Mouse (Mus musculus) cerebellum, postnatal 25 days (tissue): ENCODE results near the gene Kcnk6.

Experiments
- DNase-seq, 2 experiments: peaks; one replicate each; pipeline ENCODE4 v3.0.0; 2021; ENCODE audit warnings: mixed read lengths in 2 of 2

Kcnk6 gene

DNA sequence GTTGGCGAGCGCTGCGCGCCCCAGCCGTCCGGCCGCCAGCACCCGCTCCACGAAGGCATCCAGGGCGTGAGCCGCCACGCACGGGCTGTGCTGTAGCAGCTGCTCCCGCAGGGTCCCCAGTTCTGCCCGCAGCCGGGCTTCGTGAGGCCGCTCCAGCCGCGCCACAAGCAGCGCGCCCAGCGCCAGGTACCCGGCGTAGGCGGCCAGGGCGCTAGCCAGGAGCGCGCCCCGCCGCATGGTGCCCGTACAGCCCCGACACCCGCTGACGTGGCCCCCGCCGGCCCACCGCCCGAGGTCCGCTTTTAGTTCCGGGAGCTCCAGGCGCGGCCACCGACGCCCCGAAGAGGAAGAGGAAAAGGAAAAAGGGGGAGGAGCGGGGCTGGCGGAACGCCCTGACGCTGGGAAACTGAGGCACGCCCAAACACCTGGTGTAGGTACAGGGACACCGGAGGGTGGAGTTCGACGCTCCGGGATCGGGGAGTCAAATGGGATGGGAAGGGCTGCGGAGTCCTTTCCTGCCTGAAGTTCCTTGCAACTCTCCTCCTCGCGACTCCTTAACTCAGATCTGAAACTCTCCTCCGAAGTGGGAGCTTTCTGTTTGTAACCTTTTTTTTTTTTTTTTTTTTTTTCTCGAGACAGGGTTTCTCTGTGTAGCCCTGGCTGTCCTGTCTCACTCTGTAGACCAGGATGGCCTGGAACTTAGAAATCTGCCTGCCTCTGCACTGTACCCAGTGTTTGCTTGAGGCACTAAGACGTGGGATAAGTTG is at the start of gene Kcnk6:
Gene Kcnk6, minus strand, starts transcription at position 269 of the 767 bp plus-strand sequence.
- DNase-seq, result peak in 1 of 2 experiments; percentile 39

- DNase-seq, result peak; percentile 84 to 91
These were observed 49.1 kb upstream of the Kcnk6 start, which contains the start of gene Spint2 for GRCm38 (mm10) chr7:29281201-29282073. Spint2 (minus strand) TSS chr7:29281912.

DNA sequence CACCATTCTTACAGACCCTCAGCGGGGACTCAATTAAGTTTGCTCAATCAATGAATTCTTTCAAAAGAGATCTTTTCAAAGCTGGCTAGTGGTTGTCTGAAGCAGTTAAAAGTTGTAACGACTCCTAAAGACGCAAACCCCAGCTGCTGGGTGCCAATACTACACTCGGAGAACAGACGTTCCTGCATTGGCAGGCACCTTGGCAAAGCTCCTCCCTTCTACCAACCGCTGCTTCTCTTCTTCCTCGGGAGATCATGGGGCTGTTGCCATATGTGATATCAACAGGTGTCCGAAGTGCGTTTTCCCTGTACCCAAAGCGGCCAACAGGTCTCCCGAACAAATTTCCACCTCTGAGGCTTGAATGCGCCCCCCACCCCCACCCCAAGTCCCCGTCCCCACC is 48.5 kb upstream of the Kcnk6 start:
- DNase-seq, result peak in 1 of 2 experiments; percentile 27

GRCm38 (mm10) chr7:29279924-29280323 is 47.6 kb upstream of the Kcnk6 start:
- DNase-seq, result no peak

GRCm38 (mm10) chr7:29279261-29279660 is 46.9 kb upstream of the Kcnk6 start:
- DNase-seq, result no peak

DNA sequence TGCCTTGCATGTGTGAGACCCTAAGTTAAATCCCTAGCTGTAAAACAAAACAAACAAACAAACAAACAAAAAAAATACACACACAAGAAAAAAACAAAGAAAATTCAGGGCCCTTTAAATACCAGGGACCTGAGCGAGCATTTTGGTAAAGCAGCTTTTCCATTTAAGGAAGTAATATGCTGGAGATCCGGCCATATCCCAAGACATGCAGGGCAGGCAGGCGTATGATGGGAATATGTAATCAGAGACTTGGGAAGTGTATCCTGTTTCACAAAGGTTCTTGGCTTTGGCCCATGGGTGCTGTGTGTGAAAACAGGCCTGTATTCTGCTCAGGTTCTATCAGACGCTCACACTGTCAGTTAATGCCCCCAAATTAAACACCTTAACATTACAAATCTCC is 45.2 kb upstream of the Kcnk6 start:
- no peak for DNase-seq

GRCm38 (mm10) chr7:29276715-29277114 is 44.4 kb upstream of the Kcnk6 start:
- DNase-seq, result no peak

GRCm38 (mm10) chr7:29271687-29272465 is 39.6 kb upstream of the Kcnk6 start:
- DNase-seq, result no peak

GRCm38 (mm10) chr7:29270445-29270844 is 38.1 kb upstream of the Kcnk6 start:
- no peak for DNase-seq

DNA sequence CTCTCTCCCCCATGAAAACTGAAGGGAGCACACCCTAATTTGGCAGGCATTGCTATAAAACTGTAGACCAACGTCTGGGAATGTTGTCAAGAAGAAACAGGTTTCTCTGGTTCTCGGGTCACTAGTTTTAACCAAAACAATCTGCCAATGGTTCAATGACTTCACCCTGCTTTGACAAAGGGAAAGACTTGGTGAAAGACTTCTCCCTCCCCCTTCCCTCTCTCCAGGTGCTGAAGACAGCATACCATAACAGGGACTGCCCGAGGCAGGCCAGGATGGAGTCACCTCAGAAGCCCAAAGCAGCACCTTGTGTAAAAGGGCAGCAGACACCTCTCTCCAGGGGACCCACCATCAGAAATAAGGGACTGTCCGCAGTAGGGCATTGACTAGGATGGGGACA is 34.6 kb upstream of the Kcnk6 start:
- DNase-seq, result no peak

DNA sequence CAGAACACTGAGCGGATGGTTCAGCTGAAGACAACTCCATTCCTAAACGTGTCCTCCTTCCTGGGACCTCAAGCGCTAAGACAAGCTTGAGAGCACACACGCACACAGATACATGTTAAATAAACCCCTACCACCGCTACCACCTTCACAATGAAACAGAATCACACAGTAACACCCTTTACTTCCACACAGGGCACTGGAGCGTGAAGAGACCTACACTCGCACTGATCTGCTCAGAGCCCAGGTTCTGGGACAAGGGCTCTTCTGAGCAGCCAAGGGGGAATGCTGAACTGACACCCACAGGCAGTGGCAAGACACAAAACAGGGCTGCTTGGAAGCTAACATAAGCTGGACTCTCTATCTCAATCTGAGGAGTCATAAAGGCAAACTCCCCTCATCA is 33.3 kb upstream of the Kcnk6 start:
- no peak for DNase-seq

GRCm38 (mm10) chr7:29263831-29264230 is 31.5 kb upstream of the Kcnk6 start:
- DNase-seq, result no peak

- DNase-seq, result no peak
These were observed 29.8 kb upstream of the Kcnk6 start for GRCm38 (mm10) chr7:29262151-29262550.

- DNase-seq, result no peak
These were observed 27.7 kb upstream of the Kcnk6 start for GRCm38 (mm10) chr7:29259781-29260730.

DNA sequence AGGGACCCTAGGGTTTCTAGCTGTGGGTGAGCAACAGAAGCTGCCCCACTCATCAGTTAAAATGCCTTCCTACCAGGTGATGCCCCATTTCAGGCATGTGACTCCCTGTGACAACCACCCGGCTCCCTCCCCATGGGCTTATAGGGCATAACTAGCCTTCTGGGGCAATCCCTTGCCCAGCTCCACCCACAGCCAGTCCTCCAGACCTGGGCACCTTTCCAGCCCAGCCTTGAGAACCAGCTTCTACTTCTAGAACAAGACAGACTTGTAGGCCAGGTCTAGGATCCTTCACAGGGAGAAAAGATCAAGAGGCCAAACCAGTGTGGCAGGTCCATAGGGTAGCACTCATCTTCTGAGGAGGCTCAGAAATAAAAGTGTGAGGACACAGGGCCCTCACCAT is 25.1 kb upstream of the Kcnk6 start:
- DNase-seq, result no peak

- DNase-seq, result no peak
These were observed 23.6 kb upstream of the Kcnk6 start for GRCm38 (mm10) chr7:29255875-29256274.

DNA sequence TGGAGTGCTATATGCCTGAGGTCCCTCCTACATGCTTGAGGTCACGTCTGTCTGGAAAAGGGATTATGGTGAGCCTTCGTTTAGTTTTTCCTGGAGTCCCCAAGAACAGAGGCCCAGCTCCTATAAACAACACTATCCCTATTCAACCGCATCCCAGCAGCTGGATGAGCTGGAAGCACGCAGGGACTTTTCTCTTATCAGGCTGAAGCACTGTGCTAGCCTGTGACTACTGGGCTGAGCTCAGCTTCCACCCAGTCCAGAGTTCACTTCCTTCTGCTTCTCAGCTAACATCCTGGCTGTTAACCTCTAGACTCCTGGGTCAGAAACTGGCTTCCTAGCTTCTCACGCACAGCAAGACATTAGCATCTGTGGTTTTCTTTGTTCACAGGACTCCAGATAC is 21.5 kb upstream of the Kcnk6 start:
- DNase-seq, result no peak

DNA sequence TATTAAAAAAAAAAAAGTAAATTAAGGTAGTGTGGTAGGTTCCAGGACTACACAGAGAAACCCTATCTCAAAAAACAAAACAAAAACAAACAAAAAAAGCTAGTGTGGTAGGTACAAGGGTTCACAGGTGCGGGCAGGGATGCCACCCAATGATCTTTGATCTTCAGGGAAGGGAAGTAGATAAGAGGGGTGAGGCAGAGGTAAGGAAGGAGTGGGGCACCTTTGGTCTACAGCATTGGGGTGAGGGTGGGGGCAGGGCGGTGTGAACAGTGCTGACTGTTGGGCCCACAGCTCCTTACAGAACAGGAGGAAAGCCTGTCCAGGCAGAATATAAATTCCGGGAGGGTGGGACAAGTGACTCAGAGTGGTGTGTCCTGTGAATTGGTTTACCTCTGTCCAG is 18.9 kb upstream of the Kcnk6 start:
- DNase-seq, result no peak

- peak in 1 of 2 experiments; percentile 16 for DNase-seq
These were observed 16.0 kb upstream of the Kcnk6 start, which contains the start of gene 2200002D01Rik for GRCm38 (mm10) chr7:29248261-29248841. 2200002D01Rik (minus strand) TSS chr7:29248466.

DNA sequence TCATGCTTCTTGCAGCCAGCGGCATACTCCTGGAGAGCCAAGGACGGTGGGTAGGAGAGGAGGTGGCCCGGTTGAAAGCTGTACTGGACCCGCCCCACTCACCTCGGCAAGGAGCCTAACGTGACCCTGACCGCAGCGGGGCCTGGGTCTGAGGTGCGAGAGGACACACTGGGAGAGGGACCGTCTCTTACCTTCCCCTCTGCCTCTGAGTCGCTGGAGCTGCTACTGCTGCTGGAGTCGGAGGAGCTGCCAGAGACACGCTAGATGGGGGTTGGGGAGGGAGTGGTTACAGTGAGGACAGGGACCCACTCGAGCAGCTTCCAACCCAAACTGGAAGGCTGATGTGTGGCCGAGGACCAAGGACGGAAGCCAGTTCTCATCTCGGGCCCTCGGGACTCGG is 15.4 kb upstream of the Kcnk6 start:
- peak in 1 of 2 experiments; percentile 18 for DNase-seq

DNA sequence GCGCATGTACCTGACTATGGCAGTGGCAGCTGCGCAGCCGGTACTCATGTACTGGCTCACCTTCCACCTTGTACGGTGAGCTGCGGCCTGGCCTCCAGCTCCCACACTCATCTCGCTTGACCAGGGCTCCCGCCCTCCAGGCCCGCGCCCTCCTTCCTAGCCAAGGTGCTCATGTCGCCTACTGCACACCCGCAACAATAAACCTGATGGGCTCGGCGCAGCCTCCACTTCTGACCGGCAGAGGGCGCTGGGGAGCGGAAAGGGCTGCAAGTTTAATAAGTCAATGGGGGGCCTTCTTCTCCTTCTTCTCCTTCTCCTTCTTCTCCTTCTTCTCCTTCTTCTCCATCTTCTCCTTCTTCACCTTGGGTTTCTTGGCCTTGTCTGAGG is 15.0 kb upstream of the Kcnk6 start:
- DNase-seq, result peak; percentile 79 to 88
